Mouse (Mus musculus) thymus, adult 2 months (tissue): ENCODE measurements at regions not wholly inside any gene's neighbourhood (a gene's known extent, or its start where the extent isn't known, plus 50 kb on each side); places are given as distances from the start of the nearest gene placed in this dataset.

ENCODE experiments used
- CTCF ChIP-seq: fragments of 200-500 bp; IDR thresholded peaks from 2 replicates; pipeline ENCODE4 v1.5.1; 2012; ENCODE audit warnings: mild to moderate bottlenecking, control low read depth, low read length, moderate library complexity, borderline replicate concordance; ENCODE audit not compliant: control insufficient read depth, poor library complexity, insufficient read depth; ENCODE audit errors: extremely low read depth
- POLR2A ChIP-seq: fragments of 200-500 bp; IDR thresholded peaks from 2 replicates; pipeline ENCODE4 v1.6.1; 2012; ENCODE audit warnings: mild to moderate bottlenecking, low read length, control low read depth, moderate library complexity; ENCODE audit not compliant: control insufficient read depth, poor library complexity, insufficient read depth; ENCODE audit errors: extremely low read depth

- no peak for TF ChIP-seq CTCF
- no peak for TF ChIP-seq POLR2A
Observed at GRCm38 (mm10) chr12:79957211-79957610, 155.6 kb downstream of the Zfp36l1 start.
